Mouse (Mus musculus) G1E (cell line): Measurements from ENCODE around the gene Cntnap5a.

Experiments
- CTCF ChIP-seq: IDR thresholded peaks from 2 replicates; pipeline ENCODE4 v1.5.1; 2012; ENCODE audit warnings: low read depth, low read length, inconsistent platforms, mixed read lengths
- GATA1 ChIP-seq: IDR thresholded peaks from 2 replicates; pipeline ENCODE4 v1.6.1; 2012; ENCODE audit warnings: borderline replicate concordance, low read length, inconsistent platforms, mixed read lengths
- TAL1 ChIP-seq: conservative IDR thresholded peaks from 2 replicates; pipeline ENCODE4 v1.6.1; 2012; ENCODE audit warnings: low read depth, low read length, inconsistent platforms, mixed read lengths

- TF ChIP-seq CTCF (0 out of 2 replicates have a peak, but pooled peaks have one; percentile 11), GATA1 (no peak), TAL1 (no peak)
These were observed 793.1 kb downstream of the Cntnap5a start for GRCm38 (mm10) chr1:116477703-116478102.
